Mouse (Mus musculus): ENCODE measurements around the gene Eif5a. TPM values are rescaled to one million over a fixed set of nuclear protein-coding genes. Genes with fewer than 3 reads are reported as not detected.
"Not testable (repeated sequence)": the region's sequence is repeated elsewhere in the genome, so short reads cannot be mapped to it uniquely, and the experiment has no call there.

Eif5a gene
- total and polyA plus RNA-seq, 2 experiments = 321 to 374 TPM

DNA sequence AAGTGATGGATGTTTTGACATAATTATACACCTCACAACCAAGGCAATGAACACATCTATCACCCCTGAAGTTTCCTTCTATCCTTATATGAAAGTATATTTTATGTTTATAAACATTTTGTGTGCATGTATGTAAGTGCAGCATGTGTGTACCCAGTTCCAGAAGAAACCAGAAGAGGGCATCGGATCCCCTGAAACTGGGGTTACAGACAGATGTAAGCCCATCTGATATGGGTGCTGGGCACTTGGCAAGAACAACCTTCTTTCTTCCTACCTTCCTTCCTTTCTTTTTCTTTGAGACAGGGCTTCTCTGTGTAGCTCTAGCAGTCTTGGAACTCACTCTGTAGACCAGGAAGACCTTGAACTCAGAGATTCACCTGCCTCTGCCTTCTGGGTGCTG is 34.5 kb upstream of the Eif5a start:
- Histone ChIP-seq H3K79me2 (ENCODE audit: control insufficient read depth, insufficient read depth, low read length) (no peaks in the 10 kb centered on the region), H3K4me3 (ENCODE audit: insufficient read depth, low read depth, low read length) (no peak overlapping the region), H3K36me3 (ENCODE audit: control insufficient read depth, insufficient read depth, low read length) (no peaks in the 10 kb centered on the region), H3K4me1 (ENCODE audit: control insufficient read depth, insufficient read depth, low read length) (no peaks in the 10 kb centered on the region), H3K9ac (ENCODE audit: low read depth, low read length) (no peak overlapping the region), H3K27ac (replicated peaks; ENCODE audit: insufficient read depth, low read depth, low read length) (no peak overlapping the region), H3K27me3 (ENCODE audit: control insufficient read depth, insufficient read depth, low read length) (no peaks in the 10 kb centered on the region)
- no peak for TF ChIP-seq POLR2A (IDR thresholded peaks at IDR 0.05; ENCODE audit: extremely low read depth, insufficient read depth, low read length)
- no peak for TF ChIP-seq CTCF (IDR thresholded peaks at IDR 0.05; ENCODE audit: low read depth, low read length)
- no peak for DNase-seq (ENCODE audit: extremely low read depth, low read depth, low spot score)
- WGBS = 79% methylated on average over 1 of the region's 1 CpGs

DNA sequence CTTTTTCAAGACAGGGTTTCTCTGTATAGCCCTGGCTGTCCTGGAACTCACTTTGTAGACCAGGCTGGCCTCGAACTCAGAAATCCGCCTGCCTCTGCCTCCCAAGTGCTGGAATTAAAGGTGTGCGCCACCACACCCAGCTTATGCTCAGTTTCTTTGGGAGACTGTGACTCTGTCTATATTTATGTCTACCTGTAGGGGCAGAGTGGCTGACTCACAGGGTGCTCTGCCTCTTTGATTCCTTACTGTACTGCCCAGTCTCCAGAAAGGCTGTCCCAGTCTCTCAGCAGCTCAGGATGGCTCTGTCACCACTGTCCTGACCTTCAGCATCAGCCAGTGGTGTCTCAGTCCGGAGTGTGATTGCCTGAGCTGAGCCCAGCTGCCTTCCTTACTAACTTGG is 33.9 kb upstream of the Eif5a start:
- H3K4me1 ChIP-seq (ENCODE audit: control insufficient read depth, insufficient read depth, low read length); H3K79me2 ChIP-seq (ENCODE audit: control insufficient read depth, insufficient read depth, low read length); H3K27ac ChIP-seq (replicated peaks; ENCODE audit: insufficient read depth, low read depth, low read length); H3K36me3 ChIP-seq (ENCODE audit: control insufficient read depth, insufficient read depth, low read length); DNase-seq (ENCODE audit: extremely low read depth, low read depth, low spot score); H3K9ac ChIP-seq (ENCODE audit: low read depth, low read length); H3K4me3 ChIP-seq (ENCODE audit: insufficient read depth, low read depth, low read length); H3K27me3 ChIP-seq (ENCODE audit: control insufficient read depth, insufficient read depth, low read length): not testable (repeated sequence)
- 84% methylated on average over 4 of the region's 4 CpGs for WGBS

DNA sequence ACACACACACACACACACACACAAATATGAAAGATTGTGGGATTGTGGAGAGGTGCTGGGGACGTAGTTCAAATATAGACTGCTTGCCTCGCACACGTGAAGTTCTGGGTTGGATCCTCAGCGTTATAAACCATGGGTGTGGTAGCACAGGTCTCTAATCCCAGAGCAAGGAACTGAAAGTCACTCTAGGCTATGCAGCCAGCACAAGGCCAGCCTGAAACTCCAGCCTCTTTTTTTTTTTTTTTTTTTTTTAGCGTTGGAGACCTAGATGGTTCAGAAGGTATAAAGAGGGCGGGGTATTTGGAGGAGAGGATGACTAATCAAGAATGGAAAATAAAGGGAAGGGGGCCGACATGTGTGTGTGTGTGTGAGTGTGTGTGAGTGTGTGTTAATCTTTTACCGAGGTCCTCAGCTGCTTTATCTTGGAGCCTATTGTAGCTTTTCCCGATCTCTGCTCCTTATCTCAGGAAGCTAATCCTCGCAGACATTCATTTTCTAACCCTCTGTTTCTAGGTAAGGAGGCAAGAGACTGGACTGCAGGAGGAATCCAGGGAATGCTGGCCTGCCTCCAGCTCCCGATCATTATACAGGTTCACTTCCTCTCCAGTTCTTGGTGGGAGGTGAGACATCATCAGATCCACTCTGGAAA is 31.6 kb upstream of the Eif5a start:
- Histone ChIP-seq H3K27me3 (ENCODE audit: control insufficient read depth, insufficient read depth, low read length) (no peaks in the 10 kb centered on the region), H3K9ac (ENCODE audit: low read depth, low read length) (no peak overlapping the region), H3K4me3 (ENCODE audit: insufficient read depth, low read depth, low read length) (no peak overlapping the region), H3K4me1 (ENCODE audit: control insufficient read depth, insufficient read depth, low read length) (peaks cover 3% of the 10 kb centered on the region; the same call in 1 of the 2 replicates), H3K79me2 (ENCODE audit: control insufficient read depth, insufficient read depth, low read length) (no peaks in the 10 kb centered on the region), H3K27ac (replicated peaks; ENCODE audit: insufficient read depth, low read depth, low read length) (no peak overlapping the region), H3K36me3 (ENCODE audit: control insufficient read depth, insufficient read depth, low read length) (no peaks in the 10 kb centered on the region)
- DNase-seq (ENCODE audit: extremely low read depth, low read depth, low spot score) = no peak
- 46% methylated on average over 11 of the region's 11 CpGs for WGBS
- TF ChIP-seq CTCF (IDR thresholded peaks at IDR 0.05; ENCODE audit: low read depth, low read length) = no peak
- TF ChIP-seq POLR2A (IDR thresholded peaks at IDR 0.05; ENCODE audit: extremely low read depth, insufficient read depth, low read length) = no peak

DNA sequence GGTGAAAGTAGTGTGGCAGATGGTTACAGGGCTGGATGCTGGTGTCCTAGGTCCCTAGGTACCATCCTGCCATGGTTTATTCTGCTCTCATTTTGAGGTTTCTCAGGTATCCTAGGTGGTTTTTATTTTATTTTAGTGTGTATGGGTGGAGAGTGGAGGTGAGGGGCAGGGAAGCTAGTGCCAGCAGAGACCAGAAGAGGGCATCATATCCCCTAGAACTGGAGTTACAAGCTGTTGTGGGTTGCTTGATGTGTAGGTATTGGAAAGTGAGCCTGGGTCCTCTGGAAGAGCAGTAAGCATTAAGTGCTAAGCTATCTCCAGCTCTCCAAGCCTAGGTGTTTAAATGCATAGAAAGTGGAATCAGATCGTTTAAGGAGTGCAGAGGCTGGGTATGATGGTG is 30.5 kb upstream of the Eif5a start:
- 27% methylated on average over 1 of the region's 1 CpGs for WGBS
- DNase-seq (ENCODE audit: extremely low read depth, low read depth, low spot score) = no peak
- H3K4me1 ChIP-seq (ENCODE audit: control insufficient read depth, insufficient read depth, low read length) = peaks cover 3% of the 10 kb centered on the region; the same call in 1 of the 2 replicates
- no peaks in the 10 kb centered on the region for H3K36me3 ChIP-seq (ENCODE audit: control insufficient read depth, insufficient read depth, low read length)
- H3K79me2 ChIP-seq (ENCODE audit: control insufficient read depth, insufficient read depth, low read length) = no peaks in the 10 kb centered on the region
- H3K27me3 ChIP-seq (ENCODE audit: control insufficient read depth, insufficient read depth, low read length) = no peaks in the 10 kb centered on the region
- H3K9ac ChIP-seq (ENCODE audit: low read depth, low read length) = no peak overlapping the region
- no peak overlapping the region for H3K27ac ChIP-seq (replicated peaks; ENCODE audit: insufficient read depth, low read depth, low read length)
- no peak overlapping the region for H3K4me3 ChIP-seq (ENCODE audit: insufficient read depth, low read depth, low read length)
- TF ChIP-seq POLR2A (IDR thresholded peaks at IDR 0.05; ENCODE audit: extremely low read depth, insufficient read depth, low read length) (no peak), CTCF (IDR thresholded peaks at IDR 0.05; ENCODE audit: low read depth, low read length) (no peak)

DNA sequence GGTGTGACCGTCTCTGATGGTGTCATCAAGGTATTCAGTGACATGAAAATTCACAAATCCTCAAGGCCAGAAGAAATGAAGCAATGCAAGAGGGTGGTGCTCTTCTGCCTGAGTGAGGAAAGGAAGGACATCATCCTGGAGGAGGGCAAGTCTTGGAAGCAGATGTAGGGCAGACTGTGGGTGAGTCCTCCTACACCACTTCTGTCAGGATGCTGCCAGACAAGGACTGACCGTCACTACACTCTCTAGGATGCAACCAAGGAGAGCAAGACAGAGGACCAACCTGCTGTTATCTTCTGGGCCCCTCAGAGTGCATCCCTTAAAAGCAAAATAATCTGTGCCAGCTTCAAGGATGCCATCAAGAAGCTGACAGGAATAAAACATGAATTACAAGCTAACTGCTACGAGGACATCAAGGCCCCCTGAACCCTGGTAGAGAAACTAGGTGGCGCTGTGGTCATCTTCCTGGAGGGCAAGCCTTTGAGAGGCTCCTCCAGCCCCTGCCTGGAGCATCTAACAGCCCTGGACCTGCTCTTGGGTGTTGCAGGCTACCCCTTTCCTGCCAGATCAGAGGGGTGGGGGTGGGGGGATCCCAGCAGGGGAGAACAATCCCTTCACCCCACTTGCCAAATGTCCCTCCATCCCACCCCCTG is 29.2 kb upstream of the Eif5a start:
- no peak for DNase-seq (ENCODE audit: extremely low read depth, low read depth, low spot score)
- no peaks in the 10 kb centered on the region for H3K27me3 ChIP-seq (ENCODE audit: control insufficient read depth, insufficient read depth, low read length)
- H3K79me2 ChIP-seq (ENCODE audit: control insufficient read depth, insufficient read depth, low read length) = no peaks in the 10 kb centered on the region
- H3K9ac ChIP-seq (ENCODE audit: low read depth, low read length) = no peak overlapping the region
- H3K4me1 ChIP-seq (ENCODE audit: control insufficient read depth, insufficient read depth, low read length) = peaks cover 3% of the 10 kb centered on the region; the same call in 1 of the 2 replicates
- WGBS = 58% methylated on average over 4 of the region's 4 CpGs
- peak; percentile 30; the same call in 1 of the 2 replicates for TF ChIP-seq CTCF (IDR thresholded peaks at IDR 0.05; ENCODE audit: low read depth, low read length)
- no peak for TF ChIP-seq POLR2A (IDR thresholded peaks at IDR 0.05; ENCODE audit: extremely low read depth, insufficient read depth, low read length)
- H3K4me3 ChIP-seq (ENCODE audit: insufficient read depth, low read depth, low read length) = no peak overlapping the region
- H3K36me3 ChIP-seq (ENCODE audit: control insufficient read depth, insufficient read depth, low read length) = no peaks in the 10 kb centered on the region
- no peak overlapping the region for H3K27ac ChIP-seq (replicated peaks; ENCODE audit: insufficient read depth, low read depth, low read length)

DNA sequence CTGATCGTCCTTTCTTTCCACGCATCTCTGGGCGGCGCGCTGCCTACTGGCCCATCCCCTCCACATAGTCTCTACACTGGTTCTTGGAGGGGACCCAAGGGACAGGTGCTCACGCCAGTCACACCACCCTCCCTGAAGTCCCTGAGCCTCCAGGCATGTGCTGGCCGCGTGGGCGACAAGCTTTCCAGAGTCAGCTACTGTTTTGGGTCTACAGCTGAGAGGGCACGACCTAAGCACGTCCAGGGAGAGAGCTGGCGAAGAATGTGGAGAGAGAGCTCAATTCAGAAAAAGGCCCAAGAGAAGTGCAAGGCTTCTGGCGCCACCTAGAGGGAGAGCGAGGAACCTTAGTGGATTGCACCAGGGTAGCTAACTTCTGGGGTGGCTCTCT is 27.0 kb upstream of the Eif5a start:
- WGBS = under 1% methylated on average over 14 of the region's 14 CpGs
- Histone ChIP-seq H3K4me1 (ENCODE audit: control insufficient read depth, insufficient read depth, low read length) (peaks cover 3% of the 10 kb centered on the region; the same call in 1 of the 2 replicates), H3K4me3 (ENCODE audit: insufficient read depth, low read depth, low read length) (peak overlapping the region; percentile 31; the same call in 1 of the 2 replicates), H3K9ac (ENCODE audit: low read depth, low read length) (no peak overlapping the region), H3K36me3 (ENCODE audit: control insufficient read depth, insufficient read depth, low read length) (no peaks in the 10 kb centered on the region), H3K27me3 (ENCODE audit: control insufficient read depth, insufficient read depth, low read length) (no peaks in the 10 kb centered on the region), H3K27ac (replicated peaks; ENCODE audit: insufficient read depth, low read depth, low read length) (no peak overlapping the region; the same call in 1 of the 2 replicates), H3K79me2 (ENCODE audit: control insufficient read depth, insufficient read depth, low read length) (no peaks in the 10 kb centered on the region)
- peak; percentile 76 for DNase-seq (ENCODE audit: extremely low read depth, low read depth, low spot score)
- TF ChIP-seq POLR2A (IDR thresholded peaks at IDR 0.05; ENCODE audit: extremely low read depth, insufficient read depth, low read length) (no peak), CTCF (IDR thresholded peaks at IDR 0.05; ENCODE audit: low read depth, low read length) (peak; percentile 87)

All from liver, adult 2 months (tissue).